Mouse (Mus musculus) thymus, adult 2 months (tissue): ENCODE data around the gene Xpnpep3. TPM values are rescaled to one million over a fixed set of nuclear protein-coding genes. Genes with fewer than 3 reads are reported as not detected.

ENCODE experiments used
- DNase-seq: peaks from one replicate; pipeline ENCODE4 v3.0.0; 2021
- H3K27ac ChIP-seq: fragments of 200-500 bp; 2 replicates; pipeline ENCODE4 v1.5.1; 2012; ENCODE audit warnings: low read length, control low read depth; ENCODE audit not compliant: control insufficient read depth, insufficient read depth
- H3K27me3 ChIP-seq: fragments of 200-500 bp; 2 replicates; pipeline ENCODE4 v1.6.1; 2012; ENCODE audit warnings: mild to moderate bottlenecking, low read length, moderate library complexity, mixed read lengths; ENCODE audit not compliant: control insufficient read depth, insufficient read depth
- H3K36me3 ChIP-seq: fragments of 200-500 bp; 2 replicates; pipeline ENCODE4 v1.6.1; 2012; ENCODE audit warnings: mild to moderate bottlenecking, low read length, moderate library complexity; ENCODE audit not compliant: control insufficient read depth, insufficient read depth
- H3K4me1 ChIP-seq: fragments of 200-500 bp; replicated peaks from 2 replicates; pipeline ENCODE4 v1.6.1; 2012; ENCODE audit warnings: low read length; ENCODE audit not compliant: control insufficient read depth, insufficient read depth
- H3K4me3 ChIP-seq: fragments of 200-500 bp; 2 replicates; pipeline ENCODE4 v1.5.1; 2012; ENCODE audit warnings: mild to moderate bottlenecking, low read length, control low read depth, moderate library complexity; ENCODE audit not compliant: control insufficient read depth, insufficient read depth
- CTCF ChIP-seq: fragments of 200-500 bp; IDR thresholded peaks from 2 replicates; pipeline ENCODE4 v1.5.1; 2012; ENCODE audit warnings: mild to moderate bottlenecking, control low read depth, low read length, moderate library complexity, borderline replicate concordance; ENCODE audit not compliant: control insufficient read depth, poor library complexity, insufficient read depth; ENCODE audit errors: extremely low read depth
- POLR2A ChIP-seq: fragments of 200-500 bp; IDR thresholded peaks from 2 replicates; pipeline ENCODE4 v1.6.1; 2012; ENCODE audit warnings: mild to moderate bottlenecking, low read length, control low read depth, moderate library complexity; ENCODE audit not compliant: control insufficient read depth, poor library complexity, insufficient read depth; ENCODE audit errors: extremely low read depth
- WGBS: fragments of 180-500 bp; shearing (Covaris S2); methylation state at CpG from one replicate; pipeline ENCODE4 v1.1.7; 2018; 5-methylcytosine and 5-hydroxymethylcytosine counted together
- polyA plus RNA-seq: library from polyadenylated mRNA; depleted of rRNA; stranded (reverse); fragments of >200 nt; gene quantifications from 2 replicates; pipeline ENCODE4 v1.2.3, GENCODE M21; 2012

The Xpnpep3 gene
- polyA plus RNA-seq, 1 experiment, result 15.9 TPM

DNA sequence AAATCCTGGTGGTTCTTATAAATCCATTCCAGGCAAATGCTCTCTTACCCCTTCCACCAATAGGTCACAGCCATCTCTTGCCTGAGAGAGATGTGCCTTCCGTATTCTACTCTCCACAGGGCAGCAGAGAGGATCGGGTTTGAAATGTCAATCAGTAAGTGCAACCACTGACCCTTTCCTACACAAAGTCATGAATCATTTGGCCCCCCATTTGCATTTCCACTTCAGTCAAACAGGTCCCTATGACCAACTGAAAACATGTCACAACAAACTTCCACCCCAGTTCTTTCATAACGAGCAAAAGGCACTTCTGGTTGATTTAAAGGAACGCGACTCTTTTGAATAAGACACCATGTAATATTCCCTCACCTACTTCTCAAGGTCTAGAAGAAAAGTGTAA lies 40.5 kb upstream of the Xpnpep3 start:
- DNase-seq, result no peak
- H3K4me1 ChIP-seq, result peaks cover 2% of the 10 kb centered on the region; the same call in 1 of the 2 replicates
- no peak overlapping the region for H3K4me3 ChIP-seq
- no peak overlapping the region for H3K27ac ChIP-seq
- WGBS, result 86% methylated on average over 5 of the region's 5 CpGs
- H3K27me3 ChIP-seq, result no peaks in the 10 kb centered on the region
- H3K36me3 ChIP-seq, result 0 out of 2 replicates have a peak, but pooled peaks cover 2% of the 10 kb centered on the region
- TF ChIP-seq POLR2A (no peak), CTCF (no peak)

DNA sequence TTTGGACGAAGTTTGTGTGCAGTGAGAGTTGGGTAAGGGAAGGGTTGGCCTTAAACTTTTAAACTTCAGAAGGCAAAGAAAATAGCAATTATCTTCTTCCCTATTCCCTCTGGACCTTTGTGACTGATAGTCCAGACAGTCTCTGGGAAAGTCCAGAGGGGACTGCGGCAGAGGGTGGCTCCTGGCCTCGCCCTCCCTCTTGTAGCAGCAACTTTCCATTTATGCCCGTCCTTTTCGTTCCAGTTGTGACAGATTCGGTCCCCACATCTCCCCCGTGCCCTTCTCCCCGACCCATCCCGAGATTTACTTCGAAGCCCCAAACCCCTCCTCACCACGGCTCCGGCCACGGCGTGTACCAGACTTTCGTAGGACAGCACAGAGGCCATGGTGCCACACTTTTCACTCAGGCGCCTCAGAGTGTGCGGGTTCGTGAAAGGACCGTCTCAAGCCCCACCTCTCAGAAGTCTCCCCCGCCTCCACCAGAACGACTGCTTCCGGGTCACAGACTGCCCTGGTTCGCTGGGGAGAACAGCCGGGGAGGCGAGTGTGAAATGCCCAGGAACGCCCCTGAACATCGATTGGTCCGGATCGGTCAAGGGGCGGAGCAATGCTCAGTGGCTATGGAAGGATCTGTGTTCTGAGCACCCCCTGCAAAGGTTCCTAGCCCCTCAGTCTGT lies 39.5 kb upstream of the Xpnpep3 start, which contains the start of gene Slc25a17:
Slc25a17 (minus strand) TSS at position 468 of the 677 bp plus-strand sequence.
- Histone ChIP-seq H3K27ac (peak within 1 kb of the TSS; percentile 54), H3K27me3 (no peaks in the 10 kb centered on the region), H3K4me1 (peaks cover 2% of the 10 kb centered on the region; the same call in 1 of the 2 replicates), H3K4me3 (peak within 1 kb of the TSS; percentile 86), H3K36me3 (peaks cover 12% of the 10 kb centered on the region)
- DNase-seq, result peak; percentile 97
- 1% methylated on average over 30 of the region's 30 CpGs for WGBS
- TF ChIP-seq POLR2A, result no peak; the same call in none of the 2 replicates
- TF ChIP-seq CTCF, result 0 out of 2 replicates have a peak, but pooled peaks have one; percentile 23

DNA sequence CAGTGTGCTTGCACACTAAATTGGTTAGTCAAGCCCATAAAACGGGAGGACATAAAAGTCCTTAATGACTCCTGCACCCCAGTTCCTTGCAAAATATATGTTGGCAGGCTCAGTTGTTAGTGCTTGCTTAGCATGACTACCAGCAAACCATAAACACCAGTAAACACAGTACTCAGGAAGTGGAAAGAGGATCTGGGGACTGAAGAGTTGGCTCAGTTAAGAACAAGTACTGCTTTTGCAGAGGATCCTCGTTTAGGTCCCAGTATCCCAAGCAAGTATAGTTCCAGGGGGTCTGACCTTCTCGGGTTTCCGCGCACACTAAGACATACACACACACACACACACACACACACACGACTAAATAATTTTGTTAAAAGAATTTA lies 38.9 kb upstream of the Xpnpep3 start:
- TF ChIP-seq CTCF (no peak), POLR2A (no peak)
- H3K27me3 ChIP-seq, result no peaks in the 10 kb centered on the region
- no peak for DNase-seq
- 31% methylated on average over 6 of the region's 6 CpGs for WGBS
- H3K4me3 ChIP-seq, result no peak overlapping the region
- peak overlapping the region; percentile 48 for H3K27ac ChIP-seq
- peaks cover 2% of the 10 kb centered on the region; the same call in 1 of the 2 replicates for H3K4me1 ChIP-seq
- peaks cover 16% of the 10 kb centered on the region for H3K36me3 ChIP-seq

DNA sequence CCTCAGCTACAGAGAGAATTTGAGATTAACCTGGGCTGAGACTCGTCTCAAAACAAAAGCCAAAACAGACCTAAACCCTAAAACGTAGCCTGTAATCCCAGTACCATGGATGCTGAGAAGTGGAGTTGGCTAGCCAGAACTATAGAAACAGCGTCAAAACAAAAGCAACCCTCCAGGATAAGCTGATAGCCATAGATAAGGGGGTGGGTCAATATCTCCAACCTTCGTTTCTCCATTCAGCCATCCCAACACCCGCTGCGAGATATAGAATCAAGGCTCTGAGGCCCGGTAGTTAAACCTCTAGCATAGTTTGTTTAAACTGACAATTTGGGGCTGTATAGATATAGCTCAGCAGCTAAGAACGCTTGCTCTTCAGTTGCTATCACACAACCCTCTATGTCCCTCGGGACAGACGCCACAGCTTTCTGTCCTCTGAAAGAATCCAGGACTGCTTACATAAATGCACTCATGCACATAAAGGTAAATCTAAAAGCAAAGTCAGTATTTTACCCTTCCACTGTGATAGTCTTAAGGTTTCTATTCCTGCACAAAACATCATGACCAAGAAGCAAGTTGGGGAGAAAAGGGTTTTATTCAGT lies 38.4 kb upstream of the Xpnpep3 start:
- H3K4me3 ChIP-seq, result no peak overlapping the region

DNA sequence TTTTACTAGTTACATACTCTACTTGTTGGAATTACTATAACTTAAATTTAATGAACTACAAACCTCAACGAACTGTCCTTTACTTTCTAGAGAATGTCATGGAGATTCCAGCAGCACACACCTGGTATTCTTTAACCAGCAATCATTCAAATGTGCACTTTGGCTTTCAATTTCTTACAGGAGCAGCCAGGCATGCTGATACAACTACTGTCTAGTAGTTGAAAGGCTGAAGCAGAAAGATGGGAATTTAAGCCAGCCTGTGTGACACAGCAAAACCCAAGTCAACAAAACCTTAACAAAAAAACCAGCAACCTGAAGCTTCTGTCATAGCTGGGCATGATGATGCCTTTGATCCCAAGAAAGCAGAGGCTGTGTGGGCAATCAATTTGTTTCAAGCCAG lies 37.4 kb upstream of the Xpnpep3 start:
- H3K4me3 ChIP-seq, result no peak overlapping the region
- no peak overlapping the region for H3K27ac ChIP-seq
- WGBS, result 89% methylated on average over 1 of the region's 1 CpGs
- H3K4me1 ChIP-seq, result peaks cover 2% of the 10 kb centered on the region; the same call in 1 of the 2 replicates
- DNase-seq, result no peak
- no peaks in the 10 kb centered on the region for H3K27me3 ChIP-seq
- no peak for TF ChIP-seq POLR2A
- no peak for TF ChIP-seq CTCF
- peaks cover 24% of the 10 kb centered on the region for H3K36me3 ChIP-seq

More for the DNA sequence above, 38.4 kb upstream of the Xpnpep3 start:
- H3K36me3 ChIP-seq, result peaks cover 21% of the 10 kb centered on the region
- H3K4me1 ChIP-seq, result peaks cover 2% of the 10 kb centered on the region; the same call in 1 of the 2 replicates
- DNase-seq, result no peak
- H3K27ac ChIP-seq, result peak overlapping the region; percentile 42
- 68% methylated on average over 10 of the region's 10 CpGs for WGBS
- no peaks in the 10 kb centered on the region for H3K27me3 ChIP-seq
- no peak for TF ChIP-seq CTCF
- no peak for TF ChIP-seq POLR2A

- H3K27me3 ChIP-seq, result no peaks in the 10 kb centered on the region
- TF ChIP-seq CTCF (no peak), POLR2A (no peak)
- H3K4me3 ChIP-seq, result no peak overlapping the region
- no peak overlapping the region for H3K27ac ChIP-seq
- peaks cover 2% of the 10 kb centered on the region; the same call in 1 of the 2 replicates for H3K4me1 ChIP-seq
- 96% methylated on average over 1 of the region's 1 CpGs for WGBS
- no peak for DNase-seq
- peaks cover 33% of the 10 kb centered on the region for H3K36me3 ChIP-seq
Measured at GRCm38 (mm10) chr15:81364271-81364670, 35.7 kb upstream of the Xpnpep3 start.

DNA sequence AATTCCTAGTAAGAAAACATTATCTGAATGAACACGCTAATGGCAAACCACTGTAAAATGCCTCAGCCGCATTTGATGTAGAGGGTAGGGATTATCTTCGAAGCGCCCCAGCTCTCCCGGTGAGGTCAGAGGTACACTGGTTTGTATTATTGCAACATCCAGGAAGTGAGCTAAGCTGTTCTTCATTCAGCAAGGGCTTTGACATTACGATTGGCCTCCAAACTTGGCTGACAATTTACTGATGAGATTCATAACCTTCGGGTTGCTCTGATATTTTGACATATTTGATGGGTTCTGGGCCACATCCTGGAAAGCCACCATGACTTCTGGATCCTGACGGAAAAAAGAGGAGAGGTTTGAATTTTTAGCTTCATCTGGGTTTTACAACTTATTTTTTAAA lies 34.7 kb upstream of the Xpnpep3 start:
- Histone ChIP-seq H3K4me3 (no peak overlapping the region), H3K27ac (no peak overlapping the region), H3K36me3 (peaks cover 43% of the 10 kb centered on the region), H3K4me1 (peaks cover 2% of the 10 kb centered on the region; the same call in 1 of the 2 replicates), H3K27me3 (no peaks in the 10 kb centered on the region)
- TF ChIP-seq POLR2A, result no peak
- no peak for TF ChIP-seq CTCF
- DNase-seq, result no peak
- WGBS, result 92% methylated on average over 8 of the region's 8 CpGs
